Mouse (Mus musculus) embryo, embryonic 9.5 days (tissue): ENCODE results near the gene Spata20.

Source experiments
- DNase-seq: peaks from one replicate; pipeline ENCODE4 v3.0.0-alpha.2; 2017; ENCODE audit errors: extremely low spot score

The Spata20 gene

GRCm38 (mm10) chr11:94482738-94483137 lies 3.2 kb downstream of the Spata20 start:
- DNase-seq: no peak

DNA sequence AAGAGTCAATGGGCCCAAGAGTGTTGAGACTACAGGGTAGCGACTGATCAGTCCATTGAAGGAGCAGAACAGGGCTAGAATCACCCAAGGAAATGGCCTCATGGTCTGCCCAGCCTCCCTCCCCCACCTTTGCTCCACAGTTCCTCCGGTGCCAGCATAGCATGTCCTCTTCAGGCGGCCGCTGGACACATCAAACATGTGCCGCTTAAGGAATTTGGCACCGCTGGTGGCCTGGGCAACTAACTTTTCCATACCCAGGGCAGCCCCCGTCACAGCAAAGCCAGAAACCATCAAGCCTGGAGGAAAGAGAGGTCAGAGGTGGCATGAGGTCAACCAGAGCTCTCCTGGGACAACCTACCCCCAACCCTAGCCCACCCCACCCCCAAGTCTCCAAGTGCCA lies 4.0 kb downstream of the Spata20 start:
- no peak for DNase-seq

- DNase-seq: no peak
Observed at GRCm38 (mm10) chr11:94480382-94480781, 5.6 kb downstream of the Spata20 start.

- no peak for DNase-seq
Observed at GRCm38 (mm10) chr11:94477651-94478050, 8.3 kb downstream of the Spata20 start.

DNA sequence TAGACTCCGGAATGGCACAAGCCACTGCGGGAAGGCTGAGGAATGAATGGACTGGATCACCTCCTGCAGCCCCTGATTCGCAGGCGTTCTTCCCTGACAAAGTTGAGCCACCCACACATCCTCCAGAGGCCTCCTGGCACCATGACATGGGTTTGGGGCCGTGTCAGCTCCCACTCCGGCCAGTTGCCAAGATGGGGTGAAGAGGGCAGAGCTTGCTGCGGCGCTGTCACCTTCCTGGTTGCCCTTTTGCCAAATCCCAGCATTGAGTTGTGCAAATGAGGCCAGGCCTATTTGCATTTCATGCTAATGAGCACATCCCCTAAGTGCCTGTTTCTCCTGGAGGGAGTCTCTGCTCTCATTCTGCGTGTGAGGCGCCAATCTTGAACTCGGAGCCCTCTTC lies 10.3 kb downstream of the Spata20 start:
- no peak for DNase-seq

GRCm38 (mm10) chr11:94474544-94474910 lies 11.5 kb downstream of the Spata20 start:
- DNase-seq: no peak

DNA sequence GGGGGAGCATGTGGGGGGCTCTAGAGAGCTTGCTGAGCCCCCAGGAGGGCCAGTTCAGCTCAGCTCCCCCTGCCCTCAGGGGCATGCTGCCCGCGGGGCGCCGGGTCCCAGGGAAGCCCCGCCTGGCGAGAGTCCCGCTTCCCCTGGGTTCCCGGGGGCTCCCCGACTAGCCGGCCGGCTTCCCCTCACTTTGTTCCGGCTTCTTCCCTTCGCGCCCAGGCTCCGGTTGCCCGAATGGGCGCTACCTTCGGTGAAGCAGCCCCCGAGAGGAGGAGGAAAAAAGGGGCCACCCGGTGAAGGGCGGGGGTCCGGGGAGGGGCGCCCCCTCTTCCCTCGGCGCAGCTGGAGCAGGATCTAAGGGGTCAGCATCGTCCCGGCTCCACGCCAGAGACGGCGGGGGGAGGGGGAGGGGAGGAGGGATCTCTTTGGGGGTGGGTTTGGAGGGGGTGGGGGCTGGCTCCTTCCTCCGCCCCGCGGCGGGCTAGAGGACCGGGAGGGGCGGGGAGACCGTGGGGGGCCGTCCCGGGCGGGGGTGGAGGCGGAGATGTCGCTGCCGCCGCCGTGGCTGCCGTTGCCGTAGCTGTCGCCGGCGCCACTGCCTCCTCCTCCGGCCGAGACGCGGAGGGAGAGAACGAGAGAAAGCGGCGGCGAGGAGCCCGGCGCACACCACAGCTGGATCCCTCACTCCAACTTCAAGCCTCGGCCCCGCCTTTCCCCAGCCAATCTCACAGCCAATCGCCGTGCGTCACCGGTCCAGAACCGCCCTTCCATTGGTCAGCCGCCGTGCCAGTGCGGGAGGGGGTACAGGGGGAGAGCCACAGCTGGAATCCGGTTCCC lies 12.1 kb downstream of the Spata20 start, which contains the start of gene Cacna1g:
Gene Cacna1g, minus strand, starts transcription at position 492 of the 837 bp plus-strand sequence.
- peak; percentile 91 for DNase-seq

GRCm38 (mm10) chr11:94472916-94473706 lies 12.9 kb downstream of the Spata20 start:
- peak; percentile 52 for DNase-seq

DNA sequence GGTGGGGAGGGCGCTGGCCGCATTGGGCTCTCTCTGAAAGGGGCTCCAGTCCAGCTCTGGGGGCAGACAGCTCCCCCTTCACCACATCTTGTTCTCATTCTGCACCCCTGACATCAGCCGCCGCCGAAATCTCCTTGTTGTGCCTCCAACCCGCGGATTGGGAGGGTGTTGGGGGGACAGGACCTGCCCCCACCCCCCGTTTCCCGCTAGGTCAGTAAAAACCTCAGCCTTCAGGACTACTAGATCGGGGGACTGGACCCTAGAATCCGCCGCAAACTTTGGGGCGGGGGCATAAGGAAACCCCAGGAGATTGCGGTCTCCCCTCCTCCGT lies 13.4 kb downstream of the Spata20 start:
- DNase-seq: no peak

GRCm38 (mm10) chr11:94471740-94472584 lies 14.0 kb downstream of the Spata20 start:
- peak; percentile 40 for DNase-seq

DNA sequence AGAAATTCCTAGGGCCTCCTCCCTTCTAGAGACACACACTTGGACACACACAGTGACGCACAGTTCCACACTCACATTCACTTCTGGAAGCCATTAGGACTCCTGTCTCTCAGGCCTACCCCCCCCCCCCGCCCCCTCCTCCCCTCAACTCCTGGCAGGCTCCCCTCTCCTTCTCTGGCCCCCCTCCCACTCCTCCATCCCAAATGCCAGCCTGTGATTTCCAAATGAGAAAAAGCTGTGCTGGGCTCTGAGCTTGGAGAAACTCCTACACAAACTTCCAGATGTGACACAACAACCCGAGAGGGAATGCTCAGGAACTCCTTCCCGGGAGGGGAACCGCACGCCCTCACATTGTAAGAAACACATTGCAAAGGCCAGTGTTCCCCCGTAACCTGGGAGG lies 15.6 kb downstream of the Spata20 start:
- peak; percentile 55 for DNase-seq

DNA sequence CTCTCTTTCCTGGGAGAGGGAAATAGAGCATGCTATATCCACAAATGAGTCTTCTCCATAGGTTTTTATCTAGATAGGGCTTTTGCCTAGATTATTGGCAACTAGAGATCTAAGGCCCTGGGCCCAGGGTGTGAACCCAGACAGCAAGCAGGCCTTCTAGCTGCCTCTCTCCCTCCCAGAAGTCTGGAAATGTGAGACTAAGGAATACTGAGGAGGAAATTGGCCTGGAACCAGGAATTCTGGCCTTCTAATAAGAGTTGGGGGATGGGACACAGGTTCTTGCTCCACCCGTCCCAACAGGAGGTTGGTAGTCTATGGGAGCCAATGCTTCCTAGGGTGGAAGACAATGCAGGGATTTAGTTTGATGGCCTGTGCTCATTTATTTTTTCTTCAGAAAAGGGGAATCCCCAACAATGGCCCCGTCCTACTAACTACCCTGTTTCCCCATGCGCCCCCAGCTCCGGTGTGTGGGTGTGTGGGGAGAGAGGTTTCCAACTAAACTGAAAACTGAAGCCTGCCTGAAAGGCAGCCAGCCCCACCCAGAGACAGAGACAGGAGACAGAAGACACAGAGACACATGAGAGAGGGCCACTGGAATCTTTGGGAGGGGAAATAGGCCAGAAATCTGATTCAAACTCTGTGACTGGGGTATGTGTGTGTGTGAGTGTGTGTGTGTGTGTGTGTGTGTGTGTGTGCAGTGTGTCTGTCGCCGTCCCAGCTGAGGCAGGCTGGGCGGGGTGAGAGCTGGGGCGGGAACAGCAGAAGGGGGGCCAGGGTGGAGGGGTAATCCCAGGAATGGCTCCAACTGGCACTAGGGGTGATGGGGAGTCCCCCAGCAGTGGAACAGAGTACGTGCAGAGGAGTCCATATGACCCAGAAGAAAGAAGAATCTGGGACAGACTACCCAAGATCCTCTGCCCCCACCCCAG lies 16.6 kb downstream of the Spata20 start:
- no peak for DNase-seq

DNA sequence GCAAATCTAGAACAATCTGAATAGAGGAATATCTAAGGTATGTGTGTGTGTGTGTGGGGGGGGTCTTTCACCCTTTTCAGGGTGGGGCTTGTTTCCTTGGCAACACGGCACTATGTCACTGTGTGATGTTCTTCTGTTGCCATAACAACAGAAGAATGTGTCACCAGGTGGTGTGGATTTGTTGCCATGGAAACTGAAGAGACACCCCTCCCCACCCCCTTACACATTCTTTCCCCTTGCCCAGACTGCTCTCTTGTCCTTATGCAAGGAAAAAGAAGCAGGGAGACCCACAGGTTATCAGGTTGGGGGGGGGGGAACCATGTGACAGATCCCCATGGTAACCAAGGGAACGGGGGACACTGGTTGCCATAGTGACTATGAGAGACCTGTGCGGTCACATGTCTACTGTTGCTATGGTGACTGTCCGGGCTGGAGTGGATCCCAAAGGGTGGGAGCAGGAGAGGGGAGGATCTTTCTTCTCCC lies 17.4 kb downstream of the Spata20 start:
- DNase-seq: peak; percentile 83

DNA sequence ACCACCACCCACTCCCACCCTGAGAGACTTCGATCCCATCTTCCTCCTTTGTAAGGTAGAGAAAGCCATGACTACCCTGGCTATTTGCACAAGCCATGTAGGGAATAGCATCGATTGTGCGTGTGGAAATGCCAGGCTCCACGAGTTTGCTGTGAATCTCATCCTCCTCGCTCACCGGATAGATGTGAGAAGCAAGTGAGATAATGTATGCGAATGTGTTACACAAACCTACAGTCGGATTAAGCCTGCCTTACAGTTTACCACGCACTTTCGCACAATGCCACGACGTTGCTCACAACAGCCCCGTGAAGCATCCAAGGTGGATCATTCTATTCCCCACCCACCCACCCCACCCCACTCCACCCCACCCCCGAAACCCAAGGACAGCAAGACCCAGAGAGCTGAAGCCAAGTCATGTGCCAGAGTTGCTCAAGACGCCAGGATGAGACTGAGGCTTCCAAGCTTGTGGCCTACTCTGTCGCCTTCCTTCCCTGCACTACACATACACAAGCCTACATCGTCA lies 19.6 kb downstream of the Spata20 start:
- DNase-seq: no peak

DNA sequence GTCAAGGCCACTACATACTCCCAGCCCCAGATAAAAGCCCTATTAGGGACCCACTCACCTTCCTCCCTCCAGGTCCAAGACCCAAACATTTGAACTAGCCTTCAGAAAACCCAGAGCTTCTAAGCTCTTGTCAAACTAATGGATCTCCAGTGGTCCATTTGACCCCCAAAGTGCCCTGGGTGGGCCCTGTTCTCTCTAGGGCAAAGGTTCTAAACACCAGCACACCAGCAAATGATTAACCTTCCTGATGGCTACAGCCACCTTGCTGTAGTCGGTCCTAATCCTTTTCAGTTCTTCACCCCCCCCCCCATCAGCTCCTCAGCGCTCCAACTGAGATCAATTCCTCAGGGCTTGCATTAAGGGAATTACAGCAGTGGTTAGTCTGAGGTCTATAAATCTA lies 21.8 kb downstream of the Spata20 start:
- DNase-seq: no peak

DNA sequence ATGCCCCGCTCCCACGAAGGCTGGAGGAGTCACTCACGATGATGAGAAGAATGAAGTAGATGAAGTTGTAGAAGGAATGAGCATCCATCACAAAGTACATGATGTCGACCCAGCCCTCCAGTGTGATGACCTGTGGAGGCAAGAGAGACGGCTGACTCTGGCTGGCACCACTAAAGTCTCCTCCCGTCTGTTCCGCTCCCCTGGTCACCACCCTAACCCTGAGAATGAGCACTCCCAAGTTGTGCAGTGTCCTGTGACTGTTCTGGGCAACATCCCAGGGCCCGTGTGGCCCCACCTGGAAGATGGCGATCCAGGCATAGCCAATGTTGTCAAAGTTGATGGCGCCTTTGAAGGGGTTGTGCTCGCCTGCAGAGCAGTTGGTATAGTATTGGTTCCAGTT lies 24.1 kb downstream of the Spata20 start:
- no peak for DNase-seq

GRCm38 (mm10) chr11:94457001-94457400 lies 29.0 kb downstream of the Spata20 start:
- no peak for DNase-seq

DNA sequence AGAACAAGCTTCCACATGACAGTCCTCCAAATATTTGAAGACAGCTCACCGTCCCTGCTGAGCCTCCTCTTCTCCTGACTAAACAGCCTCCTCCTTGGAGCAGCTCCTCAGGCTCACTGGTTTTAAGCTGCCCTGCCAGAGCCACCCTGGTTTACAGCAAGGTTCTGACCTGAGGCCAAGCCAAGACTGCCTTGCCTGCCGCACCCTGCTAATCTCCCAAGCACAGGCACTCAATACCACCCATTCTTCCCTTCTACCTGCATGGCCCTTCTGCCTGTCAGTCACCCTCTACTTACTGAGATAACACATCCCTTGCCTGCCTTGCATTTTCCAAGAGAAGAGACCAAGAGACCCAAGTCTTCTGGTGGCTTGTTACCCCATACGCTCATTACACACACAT lies 29.6 kb downstream of the Spata20 start:
- DNase-seq: no peak

DNA sequence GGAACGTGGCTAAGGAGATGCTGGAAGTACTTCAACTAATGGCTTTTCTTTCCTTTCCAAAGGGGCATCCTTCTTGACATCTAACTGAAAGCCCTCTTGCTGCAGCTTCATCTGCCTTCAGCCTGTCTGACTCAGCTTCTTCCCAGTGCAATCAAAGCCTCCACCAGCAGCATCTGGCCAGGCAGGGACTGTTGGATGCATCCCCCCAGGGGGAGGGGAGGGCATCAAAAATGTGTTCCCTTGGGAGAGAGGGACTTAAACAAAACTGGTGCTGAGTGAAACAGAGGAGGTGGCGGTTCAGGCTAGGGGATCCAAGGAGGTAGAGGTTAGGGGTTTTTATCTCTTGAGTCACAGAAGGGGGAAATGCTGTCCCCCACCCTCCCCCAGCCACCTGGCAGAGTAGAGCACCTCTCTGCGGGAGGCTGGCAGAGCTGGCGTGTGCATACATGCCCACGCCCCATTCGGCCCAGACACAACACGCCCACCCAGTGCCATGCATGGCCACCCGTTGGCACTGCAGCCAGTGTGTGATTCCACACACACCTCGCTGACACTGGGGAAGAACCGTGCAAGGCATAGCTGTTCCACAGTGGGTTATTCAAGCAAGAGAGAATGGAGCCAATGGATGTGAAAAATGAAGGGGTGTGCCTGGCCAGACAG lies 30.7 kb downstream of the Spata20 start:
- no peak for DNase-seq

GRCm38 (mm10) chr11:94454756-94455155 lies 31.2 kb downstream of the Spata20 start:
- DNase-seq: no peak
